Mouse (Mus musculus) heart, embryonic 11.5 days (tissue): ENCODE results near the gene Car11. TPM values are rescaled to one million over a fixed set of nuclear protein-coding genes. Genes with fewer than 3 reads are reported as not detected.

Source experiments
- ATAC-seq: fragments of 200-750 bp; cut with Nextera tagmentation; replicated peaks from 2 replicates; pipeline ENCODE4 v1.8.0; 2017; ENCODE audit warnings: moderate library complexity; ENCODE audit not compliant: insufficient number of reproducible peaks, low FRiP score, low TSS enrichment
- H3K27ac ChIP-seq: fragments of 300-500 bp; sonication (generic); 2 replicates; pipeline ENCODE4 v1.5.1; 2014; ENCODE audit warnings: mild to moderate bottlenecking, low read depth, low read length
- H3K27me3 ChIP-seq: fragments of 300-500 bp; sonication (generic); 2 replicates; pipeline ENCODE4 v1.6.1; 2014; ENCODE audit warnings: mild to moderate bottlenecking, low read length, mixed read lengths; ENCODE audit not compliant: control insufficient read depth, insufficient read depth
- H3K36me3 ChIP-seq: fragments of 300-500 bp; sonication (generic); 2 replicates; pipeline ENCODE4 v1.6.1; 2014; ENCODE audit warnings: mild to moderate bottlenecking, low read length, moderate library complexity, mixed read lengths; ENCODE audit not compliant: control insufficient read depth, insufficient read depth
- H3K4me1 ChIP-seq: fragments of 300-500 bp; sonication (generic); 2 replicates; pipeline ENCODE4 v1.6.1; 2014; ENCODE audit warnings: low read length; ENCODE audit not compliant: control insufficient read depth, insufficient read depth
- H3K4me2 ChIP-seq: fragments of 300-500 bp; sonication (generic); 2 replicates; pipeline ENCODE4 v1.6.1; 2014; ENCODE audit warnings: mild to moderate bottlenecking, moderate library complexity
- H3K4me3 ChIP-seq: fragments of 300-500 bp; sonication (generic); 2 replicates; pipeline ENCODE4 v1.5.1; 2014; ENCODE audit warnings: low read depth, low read length
- H3K9ac ChIP-seq: fragments of 300-500 bp; sonication (generic); 2 replicates; pipeline ENCODE4 v1.6.1; 2014; ENCODE audit warnings: mild to moderate bottlenecking, low read depth, low read length, moderate library complexity
- H3K9me3 ChIP-seq: fragments of 300-500 bp; sonication (generic); replicated peaks from 2 replicates; pipeline ENCODE4 v1.6.1; 2016; ENCODE audit warnings: low read length; ENCODE audit not compliant: control insufficient read depth
- WGBS: fragments of 180-500 bp; shearing (Covaris S2); extraction: QIAGEN DNeasy Blood & Tissue Kit; methylation state at CpG from one replicate; pipeline ENCODE4 v1.1.7; 2014; ENCODE audit not compliant: insufficient replicate concordance; 5-methylcytosine and 5-hydroxymethylcytosine counted together
- polyA plus RNA-seq: library from polyadenylated mRNA; unstranded; fragments of >200 nt; fragmentation: Nextera tagmentation; extraction: Ambion mirVana; gene quantifications from 2 replicates; pipeline ENCODE4 v1.2.1, GENCODE M21; 2014

The Car11 gene
- polyA plus RNA-seq, 1 experiment from 2014 or later: 5.5 TPM

- 51% methylated on average over 10 of the region's 10 CpGs for WGBS
- Histone ChIP-seq H3K9me3 (no peaks in the 10 kb centered on the region), H3K36me3 (no peaks in the 10 kb centered on the region), H3K4me3 (no peak overlapping the region), H3K4me2 (no peak overlapping the region), H3K27me3 (peaks cover 3% of the 10 kb centered on the region; the same call in 1 of the 2 replicates), H3K9ac (no peak overlapping the region), H3K27ac (no peak overlapping the region), H3K4me1 (peaks cover 24% of the 10 kb centered on the region)
- ATAC-seq: no peak
Measured at GRCm38 (mm10) chr7:45685811-45686210, 13.8 kb upstream of the Car11 start.

GRCm38 (mm10) chr7:45686841-45687240 is 12.8 kb upstream of the Car11 start:
- Histone ChIP-seq H3K27ac (no peak overlapping the region), H3K9me3 (no peaks in the 10 kb centered on the region), H3K9ac (no peak overlapping the region), H3K4me1 (peaks cover 24% of the 10 kb centered on the region), H3K36me3 (no peaks in the 10 kb centered on the region), H3K4me2 (no peak overlapping the region), H3K4me3 (no peak overlapping the region), H3K27me3 (peaks cover 3% of the 10 kb centered on the region; the same call in 1 of the 2 replicates)
- no peak for ATAC-seq
- WGBS: 76% methylated on average over 3 of the region's 3 CpGs

GRCm38 (mm10) chr7:45689099-45689498 is 10.5 kb upstream of the Car11 start:
- H3K9ac ChIP-seq: no peak overlapping the region
- no peak overlapping the region for H3K4me3 ChIP-seq
- H3K36me3 ChIP-seq: no peaks in the 10 kb centered on the region
- peaks cover 20% of the 10 kb centered on the region for H3K4me1 ChIP-seq
- no peak overlapping the region for H3K4me2 ChIP-seq
- H3K9me3 ChIP-seq: no peaks in the 10 kb centered on the region
- peaks cover 3% of the 10 kb centered on the region; the same call in 1 of the 2 replicates for H3K27me3 ChIP-seq
- H3K27ac ChIP-seq: no peak overlapping the region
- WGBS: 56% methylated on average over 6 of the region's 6 CpGs
- ATAC-seq: no peak

GRCm38 (mm10) chr7:45689800-45690199 is 9.8 kb upstream of the Car11 start:
- H3K27ac ChIP-seq: peak overlapping the region; percentile 37
- no peak overlapping the region for H3K9ac ChIP-seq
- no peaks in the 10 kb centered on the region for H3K9me3 ChIP-seq
- no peak overlapping the region for H3K4me3 ChIP-seq
- peaks cover 20% of the 10 kb centered on the region for H3K4me1 ChIP-seq
- ATAC-seq: no peak
- no peaks in the 10 kb centered on the region for H3K36me3 ChIP-seq
- 24% methylated on average over 11 of the region's 11 CpGs for WGBS
- peak overlapping the region; percentile 17; the same call in 1 of the 2 replicates for H3K4me2 ChIP-seq
- no peaks in the 10 kb centered on the region for H3K27me3 ChIP-seq

DNA sequence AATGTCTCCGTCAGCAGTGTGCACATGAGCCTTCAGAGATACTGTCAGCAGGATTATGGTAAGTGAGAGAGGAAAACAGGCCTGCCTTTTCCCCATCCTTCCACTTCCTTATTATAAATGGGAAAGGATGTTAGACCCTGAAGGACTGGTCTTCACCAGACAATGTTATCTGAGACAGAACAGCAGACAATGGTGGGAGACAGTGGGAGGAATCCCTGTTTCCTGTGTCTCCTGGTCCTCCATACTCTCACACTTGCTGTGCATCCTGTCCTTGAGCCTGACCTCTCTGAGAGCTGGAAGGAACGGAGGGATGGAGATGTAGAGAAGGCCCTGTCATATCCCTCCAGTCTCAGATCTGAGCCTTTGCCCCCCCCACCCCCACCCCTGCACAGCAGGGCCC is 7.3 kb upstream of the Car11 start:
- WGBS: 49% methylated on average over 2 of the region's 2 CpGs
- no peak overlapping the region for H3K4me2 ChIP-seq

GRCm38 (mm10) chr7:45693921-45694591 is 5.6 kb upstream of the Car11 start, which contains the start of gene Sec1:
Gene Sec1, minus strand, starts transcription at chr7:45694402.
- Histone ChIP-seq H3K9me3 (no peaks in the 10 kb centered on the region), H3K27ac (no peak within 1 kb of the TSS), H3K4me1 (peaks cover 15% of the 10 kb centered on the region), H3K4me2 (no peak within 1 kb of the TSS), H3K9ac (no peak within 1 kb of the TSS), H3K36me3 (no peaks in the 10 kb centered on the region), H3K4me3 (no peak within 1 kb of the TSS), H3K27me3 (peaks cover 13% of the 10 kb centered on the region)
- no peak for ATAC-seq
- 85% methylated on average over 50 of the region's 50 CpGs for WGBS

More for the DNA sequence above, 7.3 kb upstream of the Car11 start:
- H3K27ac ChIP-seq: no peak overlapping the region
- H3K9ac ChIP-seq: no peak overlapping the region
- H3K36me3 ChIP-seq: no peaks in the 10 kb centered on the region
- ATAC-seq: no peak
- H3K4me3 ChIP-seq: no peak overlapping the region
- no peaks in the 10 kb centered on the region for H3K9me3 ChIP-seq
- H3K4me1 ChIP-seq: peaks cover 15% of the 10 kb centered on the region
- no peaks in the 10 kb centered on the region for H3K27me3 ChIP-seq

GRCm38 (mm10) chr7:45695098-45695497 is 4.5 kb upstream of the Car11 start:
- Histone ChIP-seq H3K27ac (no peak overlapping the region), H3K27me3 (peaks cover 23% of the 10 kb centered on the region), H3K36me3 (no peaks in the 10 kb centered on the region), H3K9me3 (no peaks in the 10 kb centered on the region), H3K4me2 (no peak overlapping the region), H3K4me1 (peaks cover 10% of the 10 kb centered on the region), H3K9ac (no peak overlapping the region), H3K4me3 (no peak overlapping the region)
- ATAC-seq: no peak
- 33% methylated on average over 6 of the region's 6 CpGs for WGBS

DNA sequence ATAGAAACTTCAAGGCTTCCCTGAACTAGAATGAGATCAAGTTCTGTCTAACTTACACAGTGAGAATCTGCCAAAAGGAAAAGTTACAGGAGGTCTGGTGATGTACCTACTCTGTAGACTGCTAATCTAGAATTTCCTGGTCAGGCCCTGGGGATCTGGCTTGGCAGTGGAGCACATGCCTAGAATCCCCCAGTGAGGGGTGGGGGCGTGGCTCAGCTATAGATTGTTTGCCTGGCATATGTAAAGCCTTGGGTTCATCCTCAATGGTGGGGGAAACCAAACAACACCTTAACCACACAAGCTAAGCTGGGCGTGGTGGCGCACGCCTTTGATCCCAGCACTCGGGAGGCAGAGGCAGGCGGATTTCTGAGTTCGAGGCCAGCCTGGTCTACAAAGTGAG is 1.7 kb upstream of the Car11 start:
- no peak for ATAC-seq
- WGBS: 73% methylated on average over 7 of the region's 7 CpGs
- Histone ChIP-seq H3K27me3 (peaks cover 29% of the 10 kb centered on the region), H3K4me2 (no peak overlapping the region), H3K27ac (no peak overlapping the region), H3K4me3 (no peak overlapping the region), H3K9me3 (no peaks in the 10 kb centered on the region), H3K4me1 (peaks cover 9% of the 10 kb centered on the region), H3K9ac (no peak overlapping the region), H3K36me3 (no peaks in the 10 kb centered on the region)
